Mouse (Mus musculus) heart, adult 2 months (tissue): ENCODE measurements around the gene Galnt4.

Experiments
- CTCF ChIP-seq: fragments of 200-600 bp; IDR thresholded peaks from 2 replicates; pipeline ENCODE4 v1.8.1; 2022; ENCODE audit warnings: antibody characterized with exemption, mild to moderate bottlenecking, moderate library complexity
- EP300 ChIP-seq: fragments of 200-500 bp; IDR thresholded peaks from 2 replicates; pipeline ENCODE4 v1.6.1; 2011; ENCODE audit warnings: low read depth, low read length, control low read depth; ENCODE audit not compliant: insufficient read depth
- POLR2A ChIP-seq: fragments of 200-500 bp; IDR thresholded peaks from 2 replicates; pipeline ENCODE4 v1.6.1; 2011; ENCODE audit warnings: mild to moderate bottlenecking, low read depth, low read length, control low read depth; ENCODE audit not compliant: insufficient read depth

GRCm38 (mm10) chr10:99132189-99132588 lies 24.2 kb downstream of the Galnt4 start:
- TF ChIP-seq CTCF: no peak
- no peak for TF ChIP-seq POLR2A
- no peak for TF ChIP-seq EP300
